Mouse (Mus musculus) embryonic facial prominence, embryonic 15.5 days (tissue): ENCODE results near the gene Slc35e4. TPM values are rescaled to one million over a fixed set of nuclear protein-coding genes. Genes with fewer than 3 reads are reported as not detected.

Experiments
- ATAC-seq: fragments of 200-750 bp; cut with Nextera tagmentation; 2 replicates; pipeline ENCODE4 v1.8.0; 2017; ENCODE audit warnings: low read depth, moderate TSS enrichment; ENCODE audit not compliant: insufficient number of reproducible peaks, low FRiP score, low TSS enrichment
- H3K27ac ChIP-seq: fragments of 300-500 bp; sonication (generic); replicated peaks from 2 replicates; pipeline ENCODE4 v1.5.1; 2015; ENCODE audit warnings: mild to moderate bottlenecking, inconsistent platforms
- H3K27me3 ChIP-seq: fragments of 300-500 bp; sonication (generic); 2 replicates; pipeline ENCODE4 v1.6.1; 2015; ENCODE audit warnings: inconsistent platforms
- H3K36me3 ChIP-seq: fragments of 300-500 bp; sonication (generic); 2 replicates; pipeline ENCODE4 v1.6.1; 2015; ENCODE audit warnings: mild to moderate bottlenecking, inconsistent platforms
- H3K4me1 ChIP-seq: fragments of 300-500 bp; sonication (generic); 2 replicates; pipeline ENCODE4 v1.6.1; 2015; ENCODE audit warnings: inconsistent platforms
- H3K4me2 ChIP-seq: fragments of 300-500 bp; sonication (generic); replicated peaks from 2 replicates; pipeline ENCODE4 v1.6.1; 2015; ENCODE audit warnings: mild to moderate bottlenecking, inconsistent platforms
- H3K4me3 ChIP-seq: fragments of 300-500 bp; sonication (generic); replicated peaks from 2 replicates; pipeline ENCODE4 v1.5.1; 2015; ENCODE audit warnings: mild to moderate bottlenecking, inconsistent platforms
- H3K9ac ChIP-seq: fragments of 300-500 bp; sonication (generic); 2 replicates; pipeline ENCODE4 v1.6.1; 2015; ENCODE audit warnings: inconsistent platforms
- H3K9me3 ChIP-seq: fragments of 300-500 bp; sonication (generic); replicated peaks from 2 replicates; pipeline ENCODE4 v1.6.1; 2016; ENCODE audit warnings: inconsistent platforms
- WGBS: fragments of 180-500 bp; shearing (Covaris S2); methylation state at CpG from one replicate; pipeline ENCODE4 v1.1.7; 2015; 5-methylcytosine and 5-hydroxymethylcytosine counted together
- polyA plus RNA-seq: library from polyadenylated mRNA; unstranded; fragments of >200 nt; fragmentation: Nextera tagmentation; extraction: Ambion mirVana; gene quantifications from 2 replicates; pipeline ENCODE4 v1.2.1, GENCODE M21; 2015

The Slc35e4 gene
- polyA plus RNA-seq, 1 experiment from 2014 or later, result 9.4 TPM

DNA sequence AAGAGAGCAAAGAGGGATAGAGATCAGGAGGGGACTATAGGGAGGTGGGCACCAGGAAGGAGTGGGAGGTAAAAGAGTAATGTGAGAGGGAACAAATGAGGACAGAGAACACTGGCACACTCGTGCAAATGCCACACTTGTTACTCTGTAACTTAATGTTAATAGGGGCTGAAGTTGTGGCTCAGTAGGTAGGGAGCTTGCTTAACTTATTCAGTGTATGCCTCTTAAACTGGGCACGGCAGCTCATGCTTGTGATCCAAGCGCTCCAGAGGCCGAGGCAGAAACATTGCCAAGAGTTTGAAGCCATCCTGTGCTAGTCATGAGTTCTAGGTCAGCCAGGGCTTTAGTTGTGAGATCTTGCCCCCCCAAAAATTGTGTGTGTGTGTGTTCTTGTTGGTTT is 20.7 kb upstream of the Slc35e4 start:
- Histone ChIP-seq H3K4me2 (no peak overlapping the region), H3K36me3 (no peaks in the 10 kb centered on the region), H3K4me1 (peaks cover 17% of the 10 kb centered on the region), H3K4me3 (no peak overlapping the region), H3K27me3 (no peaks in the 10 kb centered on the region), H3K9me3 (no peaks in the 10 kb centered on the region), H3K9ac (no peak overlapping the region), H3K27ac (no peak overlapping the region)
- no peak for ATAC-seq
- 69% methylated on average over 4 of the region's 4 CpGs for WGBS

DNA sequence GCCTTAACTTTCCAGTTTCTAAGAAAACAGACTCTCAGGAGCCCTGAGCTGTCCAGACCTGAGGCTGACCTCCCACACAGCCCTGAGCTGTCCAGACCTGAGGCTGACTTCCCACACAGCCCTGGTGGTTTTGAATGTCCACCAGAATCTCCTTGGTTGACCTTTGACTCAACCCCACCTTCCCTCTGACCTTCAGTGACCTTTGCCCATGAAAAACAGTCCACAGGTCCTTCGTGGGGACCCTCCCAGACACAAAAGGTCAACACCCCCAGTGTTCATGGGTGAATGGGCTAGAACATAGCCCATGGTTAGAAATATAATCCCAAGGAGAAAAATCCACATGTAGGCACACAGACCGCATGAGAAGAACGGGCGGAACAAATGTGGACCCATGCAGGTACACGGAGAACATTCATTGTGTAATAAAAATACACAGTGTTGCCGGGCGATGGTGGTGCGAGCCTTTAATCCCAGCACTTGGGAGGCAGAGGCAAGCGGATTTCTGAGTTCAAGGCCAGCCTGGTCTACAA is 19.4 kb upstream of the Slc35e4 start:
- H3K36me3 ChIP-seq, result no peaks in the 10 kb centered on the region
- H3K4me3 ChIP-seq, result no peak overlapping the region
- no peak overlapping the region for H3K4me2 ChIP-seq
- H3K9me3 ChIP-seq, result no peaks in the 10 kb centered on the region
- H3K27ac ChIP-seq, result no peak overlapping the region
- WGBS, result 82% methylated on average over 9 of the region's 9 CpGs
- peaks cover 17% of the 10 kb centered on the region for H3K4me1 ChIP-seq
- H3K27me3 ChIP-seq, result no peaks in the 10 kb centered on the region
- ATAC-seq, result no peak
- no peak overlapping the region for H3K9ac ChIP-seq

DNA sequence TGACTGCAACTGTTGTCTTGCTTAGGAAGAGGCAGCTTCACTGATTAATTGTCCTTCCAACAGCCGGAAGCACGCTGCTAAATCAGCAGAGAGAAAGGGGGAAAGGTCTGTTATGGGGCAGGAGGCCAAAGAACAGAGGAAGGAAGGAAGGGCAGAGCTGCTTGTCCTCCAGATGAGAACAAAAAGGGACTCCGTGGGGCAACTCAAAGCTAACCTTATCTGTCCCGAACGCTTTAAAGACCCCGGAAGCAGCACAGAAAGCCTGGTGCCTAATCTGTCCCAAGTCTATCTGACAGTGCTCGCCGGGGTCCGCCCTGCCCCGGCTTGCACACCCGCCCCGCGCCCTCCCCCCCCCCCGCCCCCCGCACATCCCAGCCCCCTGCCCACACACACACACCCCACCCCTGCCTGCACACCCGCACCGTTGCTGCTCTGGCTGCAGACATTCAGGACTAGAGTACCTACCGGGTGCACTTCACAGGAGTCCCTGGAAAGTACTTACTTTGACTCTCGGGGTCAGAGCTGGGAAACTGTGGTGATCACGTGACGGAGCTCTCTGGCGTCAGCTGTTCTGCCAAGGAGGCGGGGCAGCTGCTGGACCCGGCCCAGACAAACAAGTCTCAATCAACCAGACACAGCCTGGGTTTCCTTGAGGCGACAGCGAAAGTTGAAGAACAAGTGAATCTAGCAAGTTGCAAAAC is 17.2 kb upstream of the Slc35e4 start, which contains the start of gene Tcn2:
Tcn2 (minus strand) TSS at position 649 of the 701 bp plus-strand sequence.
- peak; percentile 76 for ATAC-seq
- Histone ChIP-seq H3K4me3 (peak within 1 kb of the TSS; percentile 49), H3K4me2 (peak within 1 kb of the TSS; percentile 67), H3K27ac (no peak within 1 kb of the TSS), H3K4me1 (peaks cover 17% of the 10 kb centered on the region), H3K27me3 (no peaks in the 10 kb centered on the region), H3K36me3 (peaks cover 7% of the 10 kb centered on the region; the same call in 1 of the 2 replicates), H3K9me3 (no peaks in the 10 kb centered on the region), H3K9ac (peak within 1 kb of the TSS; percentile 31)
- 2% methylated on average over 23 of the region's 26 CpGs for WGBS

DNA sequence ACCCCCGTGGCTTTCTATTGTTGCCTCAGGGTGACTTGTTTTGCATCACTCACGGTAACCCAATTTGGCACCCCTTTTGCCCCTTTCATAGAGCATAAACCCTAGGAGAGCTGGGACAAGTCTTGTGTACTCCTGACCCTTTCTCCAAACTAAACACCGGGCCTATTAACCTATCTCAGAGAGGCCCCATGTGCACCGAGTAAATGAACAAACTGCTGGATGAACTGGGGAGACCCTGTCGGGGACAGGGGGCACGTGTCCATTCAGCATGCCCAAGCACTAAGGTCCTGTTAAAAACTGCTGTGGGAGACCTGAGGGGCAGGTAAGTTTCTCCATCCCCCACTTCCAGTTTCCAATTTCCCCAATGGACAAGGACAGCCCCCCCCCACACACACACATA is 16.5 kb upstream of the Slc35e4 start:
- Histone ChIP-seq H3K27ac (no peak overlapping the region), H3K36me3 (peaks cover 14% of the 10 kb centered on the region), H3K4me2 (peak overlapping the region; percentile 67), H3K27me3 (no peaks in the 10 kb centered on the region), H3K9ac (no peak overlapping the region), H3K4me3 (peak overlapping the region; percentile 49), H3K9me3 (no peaks in the 10 kb centered on the region), H3K4me1 (peaks cover 17% of the 10 kb centered on the region)
- 23% methylated on average over 6 of the region's 6 CpGs for WGBS
- ATAC-seq, result no peak

DNA sequence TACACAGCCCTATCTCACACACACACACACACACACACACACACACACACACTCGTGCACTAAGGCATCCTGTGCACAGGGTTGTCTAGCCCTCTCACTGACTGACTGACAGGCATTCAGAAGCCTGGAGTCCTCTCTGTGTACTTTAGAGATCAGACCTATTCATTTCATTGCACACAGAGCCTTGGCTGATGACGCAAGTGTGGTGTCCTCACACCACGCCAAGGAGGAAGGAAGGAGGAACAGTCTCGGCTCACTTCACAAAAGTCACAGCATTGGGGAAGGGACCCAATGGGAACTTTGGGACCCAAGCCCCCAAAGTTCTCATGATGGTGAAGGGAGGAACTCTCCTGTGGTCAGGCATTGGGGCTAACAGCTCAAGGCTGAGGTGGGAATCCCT is 15.6 kb upstream of the Slc35e4 start:
- H3K4me2 ChIP-seq, result no peak overlapping the region
- no peak overlapping the region for H3K4me3 ChIP-seq
- ATAC-seq, result no peak
- 71% methylated on average over 4 of the region's 4 CpGs for WGBS
- H3K4me1 ChIP-seq, result peaks cover 17% of the 10 kb centered on the region
- H3K27ac ChIP-seq, result no peak overlapping the region
- H3K9ac ChIP-seq, result no peak overlapping the region
- no peaks in the 10 kb centered on the region for H3K9me3 ChIP-seq
- H3K36me3 ChIP-seq, result peaks cover 19% of the 10 kb centered on the region
- H3K27me3 ChIP-seq, result no peaks in the 10 kb centered on the region

DNA sequence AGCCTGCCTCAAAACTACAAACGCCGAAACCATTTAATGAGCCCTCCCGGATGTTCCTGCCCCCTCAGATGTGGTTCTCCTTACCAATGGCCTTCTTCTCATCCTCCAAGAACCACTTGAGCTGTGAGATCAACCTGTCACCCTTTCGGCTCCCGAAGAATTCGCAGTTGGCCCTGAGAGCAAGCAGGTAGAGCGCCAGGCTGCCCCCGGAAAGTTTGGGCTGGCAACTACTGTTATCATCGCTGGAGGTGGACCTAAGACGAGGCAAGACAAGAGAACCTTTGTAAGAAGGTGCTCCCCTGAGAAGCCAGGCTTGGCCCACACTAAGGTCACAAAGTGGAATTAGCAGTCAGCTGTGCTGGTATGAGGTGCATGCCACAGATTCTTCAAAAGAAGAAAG is 11.5 kb upstream of the Slc35e4 start:
- Histone ChIP-seq H3K4me3 (no peak overlapping the region), H3K4me2 (no peak overlapping the region), H3K27me3 (no peaks in the 10 kb centered on the region), H3K9me3 (no peaks in the 10 kb centered on the region), H3K4me1 (0 out of 2 replicates have a peak, but pooled peaks cover 4% of the 10 kb centered on the region), H3K9ac (no peak overlapping the region), H3K36me3 (peaks cover 50% of the 10 kb centered on the region), H3K27ac (no peak overlapping the region)
- 90% methylated on average over 10 of the region's 10 CpGs for WGBS
- ATAC-seq, result no peak

DNA sequence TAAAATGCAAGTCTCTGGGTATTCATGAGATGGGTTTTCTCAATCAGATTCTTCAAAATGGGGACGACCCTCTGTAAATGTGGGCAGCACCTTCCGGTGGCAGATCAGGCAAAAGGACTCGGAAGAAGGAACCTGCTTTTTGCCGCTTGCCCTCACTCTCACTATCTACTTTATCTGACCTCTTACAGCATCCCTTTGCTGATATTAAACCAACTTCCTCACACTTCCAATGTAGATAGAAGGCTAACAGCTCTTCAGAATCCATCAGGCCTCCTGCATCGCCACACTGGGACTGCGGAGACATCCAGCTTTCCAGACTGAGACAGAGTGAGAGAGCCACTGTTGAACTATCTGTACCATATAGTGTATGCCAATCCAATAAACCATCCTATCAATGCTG is 8.3 kb upstream of the Slc35e4 start:
- no peaks in the 10 kb centered on the region for H3K27me3 ChIP-seq
- H3K9ac ChIP-seq, result no peak overlapping the region
- peaks cover 49% of the 10 kb centered on the region for H3K36me3 ChIP-seq
- 91% methylated on average over 6 of the region's 6 CpGs for WGBS
- H3K9me3 ChIP-seq, result no peaks in the 10 kb centered on the region
- H3K4me2 ChIP-seq, result no peak overlapping the region
- H3K4me3 ChIP-seq, result no peak overlapping the region
- no peak overlapping the region for H3K27ac ChIP-seq
- H3K4me1 ChIP-seq, result no peaks in the 10 kb centered on the region
- no peak for ATAC-seq

DNA sequence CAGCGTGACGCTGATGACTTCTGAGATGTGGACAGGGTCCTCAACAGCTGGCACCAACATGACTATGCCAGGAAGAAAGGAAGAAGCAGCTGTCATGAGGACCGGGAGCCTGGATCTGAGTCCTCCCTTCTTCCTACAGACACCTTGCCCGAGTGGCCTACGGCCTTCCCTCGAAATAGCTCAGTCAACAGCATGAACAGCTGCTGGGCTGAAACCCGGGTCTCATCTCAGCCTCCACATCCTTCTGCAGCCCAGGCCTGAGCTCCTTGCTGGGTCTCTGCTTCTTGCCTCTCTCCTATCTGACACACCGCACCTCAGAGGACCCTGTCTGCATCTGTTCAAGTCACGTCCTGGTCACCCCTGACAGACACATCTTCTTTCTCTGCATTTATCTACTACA is 7.7 kb upstream of the Slc35e4 start:
- Histone ChIP-seq H3K4me2 (no peak overlapping the region), H3K4me1 (no peaks in the 10 kb centered on the region), H3K9ac (no peak overlapping the region), H3K27ac (no peak overlapping the region), H3K27me3 (no peaks in the 10 kb centered on the region), H3K36me3 (peaks cover 49% of the 10 kb centered on the region), H3K9me3 (no peaks in the 10 kb centered on the region), H3K4me3 (no peak overlapping the region)
- ATAC-seq, result no peak
- WGBS, result 95% methylated on average over 9 of the region's 9 CpGs

DNA sequence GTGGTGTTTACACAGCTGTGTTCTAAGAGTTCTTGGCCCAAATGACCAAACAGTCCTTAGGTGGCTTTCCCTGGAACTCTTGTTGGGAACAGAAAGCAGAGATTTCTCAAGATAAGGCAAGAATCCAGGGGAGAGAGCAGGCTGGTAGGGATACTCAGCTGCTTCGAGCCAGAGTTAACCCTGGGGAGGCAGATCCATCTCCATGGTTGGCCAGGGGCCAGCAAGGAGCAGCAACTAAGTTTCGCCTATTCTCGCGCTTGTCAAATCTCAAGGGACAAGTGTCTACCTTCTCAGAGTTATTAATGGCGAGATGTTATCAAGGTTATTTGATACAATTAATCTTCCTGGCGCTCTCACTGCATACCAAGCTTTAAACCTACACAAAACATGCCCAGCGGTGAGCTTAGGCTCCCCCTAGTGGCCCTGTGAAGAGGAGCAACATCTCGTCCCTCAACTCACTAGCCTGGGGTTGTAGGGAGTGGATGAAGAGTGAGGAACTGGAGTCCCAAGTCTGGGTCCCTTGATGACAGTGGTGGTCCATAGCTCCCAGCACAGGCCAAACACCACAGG is 6.9 kb upstream of the Slc35e4 start:
- H3K9ac ChIP-seq, result no peak overlapping the region
- H3K4me1 ChIP-seq, result no peaks in the 10 kb centered on the region
- no peaks in the 10 kb centered on the region for H3K27me3 ChIP-seq
- ATAC-seq, result no peak
- WGBS, result 22% methylated on average over 8 of the region's 8 CpGs
- H3K4me3 ChIP-seq, result no peak overlapping the region
- H3K9me3 ChIP-seq, result no peaks in the 10 kb centered on the region
- H3K27ac ChIP-seq, result no peak overlapping the region
- no peak overlapping the region for H3K4me2 ChIP-seq
- H3K36me3 ChIP-seq, result peaks cover 43% of the 10 kb centered on the region

DNA sequence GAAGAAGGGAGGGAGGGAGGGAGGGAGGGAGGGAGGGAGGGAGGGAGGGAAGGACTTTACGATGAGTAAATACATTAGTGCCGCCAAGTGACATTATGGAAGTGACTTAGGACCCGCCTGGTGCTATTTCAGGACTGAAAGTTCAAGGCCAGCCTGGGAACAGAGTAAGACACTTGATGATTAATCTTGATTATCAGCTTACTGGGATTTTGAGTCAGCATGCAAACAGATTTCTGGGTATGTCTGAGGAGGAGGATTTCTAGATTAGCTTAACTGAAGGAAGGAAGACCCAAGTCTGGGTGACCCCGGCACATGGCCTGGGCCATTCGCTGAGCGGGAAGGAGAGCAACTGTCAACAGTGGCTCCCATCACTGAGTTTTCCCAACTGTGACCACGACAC is 6.0 kb upstream of the Slc35e4 start:
- no peaks in the 10 kb centered on the region for H3K27me3 ChIP-seq
- no peak overlapping the region for H3K27ac ChIP-seq
- 93% methylated on average over 7 of the region's 7 CpGs for WGBS
- H3K4me1 ChIP-seq, result no peaks in the 10 kb centered on the region
- no peak for ATAC-seq
- H3K9me3 ChIP-seq, result no peaks in the 10 kb centered on the region
- H3K4me2 ChIP-seq, result no peak overlapping the region
- no peak overlapping the region for H3K4me3 ChIP-seq
- no peak overlapping the region for H3K9ac ChIP-seq
- peaks cover 36% of the 10 kb centered on the region for H3K36me3 ChIP-seq

DNA sequence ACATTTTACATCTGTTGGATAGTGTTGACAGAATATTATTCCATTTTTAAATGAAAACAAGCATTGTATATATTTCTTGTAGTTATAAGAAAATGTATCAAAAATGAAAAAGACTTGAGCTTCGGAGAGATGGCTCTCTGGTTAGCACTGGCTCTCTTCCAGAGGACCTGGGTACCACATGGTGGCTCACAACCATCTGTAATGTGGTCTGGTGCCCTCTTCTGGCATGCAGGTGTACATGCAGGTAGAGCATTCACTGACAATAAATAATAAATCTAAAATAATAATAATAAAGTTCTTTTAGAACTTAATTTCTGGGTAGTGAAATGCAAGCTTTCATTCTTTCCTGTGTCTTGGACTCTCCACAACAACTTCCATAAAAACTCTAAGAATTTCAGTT is 4.3 kb upstream of the Slc35e4 start:
- ATAC-seq, result no peak

More for the DNA sequence above, 4.3 kb upstream of the Slc35e4 start:
- peaks cover 8% of the 10 kb centered on the region for H3K4me1 ChIP-seq
- H3K9me3 ChIP-seq, result no peaks in the 10 kb centered on the region
- peaks cover 21% of the 10 kb centered on the region for H3K36me3 ChIP-seq
- H3K9ac ChIP-seq, result no peak overlapping the region
- no peak overlapping the region for H3K4me2 ChIP-seq
- WGBS, result 34% methylated on average over 1 of the region's 1 CpGs
- H3K4me3 ChIP-seq, result no peak overlapping the region
- H3K27ac ChIP-seq, result no peak overlapping the region
- no peaks in the 10 kb centered on the region for H3K27me3 ChIP-seq
